ENCODE assay signal across 8 mouse cellular contexts in the genomic region with DNA sequence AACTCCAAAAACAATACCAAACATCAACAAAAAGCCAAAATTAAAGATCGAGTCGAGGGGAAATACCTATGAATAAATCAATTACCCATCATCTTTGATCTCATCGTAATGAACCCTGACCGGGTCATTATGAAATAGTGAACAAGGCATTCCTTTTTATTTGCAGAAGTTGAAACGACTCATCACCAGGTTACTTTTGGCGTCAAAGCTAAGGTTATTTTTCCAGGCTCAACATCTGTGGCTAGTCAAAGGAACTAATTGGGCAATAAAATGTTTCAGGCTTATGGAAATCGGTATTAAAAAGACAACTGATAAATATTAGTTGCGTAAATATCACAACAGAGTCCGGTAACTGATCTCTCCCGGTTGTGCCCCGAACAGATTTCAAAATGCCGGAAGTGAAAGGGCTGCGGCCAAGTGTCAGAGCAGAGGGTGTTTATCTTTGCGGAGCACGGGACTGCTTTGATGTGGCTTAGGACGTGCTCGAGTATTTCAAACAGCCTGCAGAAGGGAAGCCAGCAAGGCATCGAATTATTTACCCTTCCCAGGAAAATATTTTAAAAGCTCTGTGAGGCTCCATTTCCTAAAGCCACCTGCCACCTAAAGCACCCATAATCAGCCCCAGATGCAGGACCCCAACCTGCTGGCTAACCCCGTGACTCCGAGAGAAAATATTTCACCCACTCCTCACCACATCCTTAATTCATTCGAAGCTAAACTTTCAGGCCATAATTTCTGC.
A peak's percentile ranks its signal among the peaks of the same experiment; 100 is the strongest.
DNase-seq lines count a peak whose midpoint lies in the region; ATAC-seq lines count a peak whose summit lies in the region.

No protein-coding gene starts in this region.

- no peaks in the 10 kb centered on the region for H3K4me1 ChIP-seq in hindbrain, embryonic 11.5 days (replicated peaks; ENCODE audit: control insufficient read depth, insufficient read depth, low read length)
- no peaks in the 10 kb centered on the region for H3K4me1 ChIP-seq in hindbrain, embryonic 13.5 days (replicated peaks)
- peaks cover 9% of the 10 kb centered on the region; the same call in 1 of the 2 replicates for H3K4me1 ChIP-seq in embryonic facial prominence, embryonic 12.5 days
- H3K4me1 ChIP-seq in limb, embryonic 13.5 days: peaks cover 13% of the 10 kb centered on the region
- no peaks in the 10 kb centered on the region for H3K4me1 ChIP-seq in midbrain, embryonic 16.5 days (ENCODE audit: control insufficient read depth, insufficient read depth, low read length)

- intact Hi-C loops in gastrocnemius, postnatal 36 days (cut with DNase I): no loop called here

- no peaks in the 10 kb centered on the region for H3K9me3 ChIP-seq in hindbrain, embryonic 11.5 days (ENCODE audit: control insufficient read depth, low read length)
- no peaks in the 10 kb centered on the region for H3K9me3 ChIP-seq in hindbrain, embryonic 13.5 days
- H3K9me3 ChIP-seq in embryonic facial prominence, embryonic 12.5 days: no peaks in the 10 kb centered on the region
- H3K9me3 ChIP-seq in limb, embryonic 13.5 days: no peaks in the 10 kb centered on the region
- no peaks in the 10 kb centered on the region for H3K9me3 ChIP-seq in midbrain, embryonic 16.5 days (replicated peaks; ENCODE audit: control insufficient read depth, low read length, poor library complexity, severe bottlenecking)

- H3K4me2 ChIP-seq in hindbrain, embryonic 11.5 days (replicated peaks; ENCODE audit: low read depth, low read length): no peak overlapping the region; the same call in 1 of the 2 replicates
- H3K4me2 ChIP-seq in hindbrain, embryonic 13.5 days: no peak overlapping the region
- peak overlapping the region; percentile 32 for H3K4me2 ChIP-seq in embryonic facial prominence, embryonic 12.5 days (replicated peaks)
- peak overlapping the region; percentile 55 for H3K4me2 ChIP-seq in limb, embryonic 13.5 days (replicated peaks)
- H3K4me2 ChIP-seq in midbrain, embryonic 16.5 days (ENCODE audit: low read length): peak overlapping the region; percentile 15; the same call in 1 of the 2 replicates

- no peak overlapping the region for H3K27ac ChIP-seq in hindbrain, embryonic 11.5 days (ENCODE audit: low read depth, low read length)
- H3K27ac ChIP-seq in hindbrain, embryonic 13.5 days: no peak overlapping the region
- no peak overlapping the region for H3K27ac ChIP-seq in embryonic facial prominence, embryonic 12.5 days
- no peak overlapping the region for H3K27ac ChIP-seq in limb, embryonic 13.5 days
- H3K27ac ChIP-seq in midbrain, embryonic 16.5 days (ENCODE audit: low read length): no peak overlapping the region

- no peak for ATAC-seq in hindbrain, embryonic 11.5 days (ENCODE audit: low FRiP score)
- ATAC-seq in hindbrain, embryonic 13.5 days (ENCODE audit: low FRiP score): no peak
- ATAC-seq in embryonic facial prominence, embryonic 12.5 days (ENCODE audit: insufficient number of reproducible peaks, insufficient read depth, low FRiP score, low TSS enrichment): no peak
- ATAC-seq in limb, embryonic 13.5 days (ENCODE audit: low FRiP score, low read depth): 0 out of 2 replicates have a peak, but pooled peaks have one; percentile 54
- no peak for ATAC-seq in midbrain, embryonic 16.5 days

- 62% methylated on average over 21 of the region's 21 CpGs for WGBS in hindbrain, embryonic 11.5 days
- 72% methylated on average over 21 of the region's 21 CpGs for WGBS in hindbrain, embryonic 13.5 days
- 13% methylated on average over 21 of the region's 21 CpGs for WGBS in embryonic facial prominence, embryonic 12.5 days
- WGBS in limb, embryonic 13.5 days: 4% methylated on average over 21 of the region's 21 CpGs
- WGBS in midbrain, embryonic 16.5 days: 66% methylated on average over 21 of the region's 21 CpGs

- no peak overlapping the region for H3K4me3 ChIP-seq in hindbrain, embryonic 11.5 days (ENCODE audit: low read depth, low read length)
- no peak overlapping the region for H3K4me3 ChIP-seq in hindbrain, embryonic 13.5 days
- H3K4me3 ChIP-seq in embryonic facial prominence, embryonic 12.5 days: no peak overlapping the region
- peak overlapping the region; percentile 18 for H3K4me3 ChIP-seq in limb, embryonic 13.5 days
- no peak overlapping the region for H3K4me3 ChIP-seq in midbrain, embryonic 16.5 days (ENCODE audit: low read depth, low read length)

- H3K9ac ChIP-seq in hindbrain, embryonic 11.5 days (ENCODE audit: low read depth, low read length): no peak overlapping the region
- H3K9ac ChIP-seq in hindbrain, embryonic 13.5 days: no peak overlapping the region
- H3K9ac ChIP-seq in embryonic facial prominence, embryonic 12.5 days: no peak overlapping the region
- no peak overlapping the region for H3K9ac ChIP-seq in limb, embryonic 13.5 days
- no peak overlapping the region for H3K9ac ChIP-seq in midbrain, embryonic 16.5 days (ENCODE audit: low read depth, low read length)

- no peaks in the 10 kb centered on the region for H3K27me3 ChIP-seq in hindbrain, embryonic 11.5 days (ENCODE audit: control insufficient read depth, insufficient read depth, low read length)
- H3K27me3 ChIP-seq in hindbrain, embryonic 13.5 days: no peaks in the 10 kb centered on the region
- no peaks in the 10 kb centered on the region for H3K27me3 ChIP-seq in embryonic facial prominence, embryonic 12.5 days
- no peaks in the 10 kb centered on the region for H3K27me3 ChIP-seq in limb, embryonic 13.5 days
- H3K27me3 ChIP-seq in midbrain, embryonic 16.5 days (ENCODE audit: control insufficient read depth, insufficient read depth, low read depth, low read length): no peaks in the 10 kb centered on the region

- peak; percentile 19 for DNase-seq in hindbrain, embryonic 11.5 days (ENCODE audit: low spot score)
- DNase-seq in cerebellum, adult 8-10 months: no peak
- no peak for DNase-seq in gastrocnemius, postnatal 36 days
- DNase-seq in thymus, postnatal 36 days: no peak

- H3K36me3 ChIP-seq in hindbrain, embryonic 11.5 days (ENCODE audit: control insufficient read depth, insufficient read depth, low read length): no peaks in the 10 kb centered on the region
- H3K36me3 ChIP-seq in hindbrain, embryonic 13.5 days: no peaks in the 10 kb centered on the region
- no peaks in the 10 kb centered on the region for H3K36me3 ChIP-seq in embryonic facial prominence, embryonic 12.5 days
- no peaks in the 10 kb centered on the region for H3K36me3 ChIP-seq in limb, embryonic 13.5 days
- H3K36me3 ChIP-seq in midbrain, embryonic 16.5 days (ENCODE audit: control insufficient read depth, insufficient read depth, low read length): no peaks in the 10 kb centered on the region

Comparison
In these comparisons a context has a peak if more than half of its experiments do, and no peak if none do; other contexts are left out.
1. H3K4me2 ChIP-seq: peak in embryonic facial prominence, embryonic 12.5 days (single experiment), limb, embryonic 13.5 days (single experiment) and midbrain, embryonic 16.5 days (single experiment); none in hindbrain, embryonic 11.5 days (single experiment) and hindbrain, embryonic 13.5 days (single experiment).